Mouse (Mus musculus): ENCODE results near the gene Gm20683. TPM values are rescaled to one million over a fixed set of nuclear protein-coding genes. Genes with fewer than 3 reads are reported as not detected.

Gene Gm20683
- total RNA-seq, 4 experiments from 2014 or later = 7.3 to 36.4 (median 20.8) TPM

GRCm38 (mm10) chr17:25794197-25794596 is 47.4 kb downstream of the Gm20683 start:
- no peak for DNase-seq

- DNase-seq = no peak
These were observed 48.9 kb downstream of the Gm20683 start, which contains the start of gene Fam173a for GRCm38 (mm10) chr17:25792615-25793014. Gene Fam173a (minus strand): TSS chr17:25792901.

- DNase-seq = no peak
These were observed 49.6 kb downstream of the Gm20683 start for GRCm38 (mm10) chr17:25791843-25792527.

- no peak for DNase-seq
These were observed 50.2 kb downstream of the Gm20683 start for GRCm38 (mm10) chr17:25791320-25791842.

- no peak for DNase-seq
These were observed 54.6 kb downstream of the Gm20683 start for GRCm38 (mm10) chr17:25786781-25787504.

GRCm38 (mm10) chr17:25786280-25786679 is 55.3 kb downstream of the Gm20683 start, which contains the start of gene Ccdc78:
Gene Ccdc78 (plus strand): TSS chr17:25786580.
- no peak for DNase-seq

- DNase-seq = peak; percentile 92
These were observed 56.2 kb downstream of the Gm20683 start, which contains the start of gene Haghl for GRCm38 (mm10) chr17:25785281-25785745. Gene Haghl (minus strand): TSS chr17:25785673.

Small RNA genes lying within 50 kb of the gene (microRNA-seq; reads per million reads assigned to microRNA genes)
- gene Mir3082 = 0.67 to 1.6 reads per million in 2 experiments

Other genes starting within 250 kb of the Gm20683 start
- 1 to 10 TPM in 1 of 4 experiments, under 1 TPM in 1, not detected in 2; 0.74 to 2.9 TPM for gene Gng13, start 124.6 kb downstream of the Gm20683 start, total RNA-seq (2022)
- gene Chtf18, start 114.3 kb downstream of the Gm20683 start, total RNA-seq (2022) = 1 to 10 TPM; 1.2 to 4.9 (median 2.6) TPM
- 10 to 100 TPM; 17.8 to 23.5 (median 20.4) TPM for gene Rpusd1, start 114.1 kb downstream of the Gm20683 start, total RNA-seq (2022)
- under 1 TPM; 0.09 to 0.52 (median 0.30) TPM for gene Mslnl, start 105.7 kb downstream of the Gm20683 start, total RNA-seq (2022)
- 1 to 10 TPM; 4.8 to 7.1 (median 6.0) TPM for gene Msln, start 87.4 kb downstream of the Gm20683 start, total RNA-seq (2022)
- gene Narfl, start 68.0 kb downstream of the Gm20683 start, total RNA-seq (2022) = 10 to 100 TPM; 34.8 to 45.2 (median 40.1) TPM
- 10 to 100 TPM; 21.4 to 67.2 (median 55.9) TPM for gene Haghl, start 56.1 kb downstream of the Gm20683 start, total RNA-seq (2022)
- gene Ccdc78, start 55.2 kb downstream of the Gm20683 start, total RNA-seq (2022) = under 1 TPM in 1 of 4 experiments, not detected in 3; 0.15 TPM
- gene Fam173a, start 48.9 kb downstream of the Gm20683 start, total RNA-seq (2022) = 100 to 1,000 TPM in 3 of 4 experiments, 10 to 100 TPM in 1; 91.1 to 131 (median 117) TPM
- gene AC134908.4, start 46.1 kb downstream of the Gm20683 start, total RNA-seq (2022) = not detected
- gene Metrn, start 44.6 kb downstream of the Gm20683 start, total RNA-seq (2022) = 10 to 100 TPM; 31.4 to 45.8 (median 39.3) TPM
- gene Fbxl16, start 32.7 kb downstream of the Gm20683 start, total RNA-seq (2022) = 10 to 100 TPM; 37.9 to 62.9 (median 43.0) TPM
- 10 to 100 TPM; 21.9 to 28.0 (median 24.5) TPM for gene Wdr24, start 18.1 kb downstream of the Gm20683 start, total RNA-seq (2022)
- gene Jmjd8, start 12.9 kb downstream of the Gm20683 start, total RNA-seq (2022) = 100 to 1,000 TPM; 104 to 137 (median 119) TPM
- 100 to 1,000 TPM; 184 to 246 (median 214) TPM for gene Stub1, start 8.4 kb downstream of the Gm20683 start, total RNA-seq (2022)
- gene Rhbdl1, start 4.5 kb downstream of the Gm20683 start, total RNA-seq (2022) = 10 to 100 TPM; 14.7 to 79.0 (median 33.0) TPM
- gene Rhot2, start 3.1 kb upstream of the Gm20683 start, total RNA-seq (2022) = 100 to 1,000 TPM in 3 of 4 experiments, 10 to 100 TPM in 1; 89.3 to 155 (median 139) TPM
- 10 to 100 TPM; 14.7 to 41.8 (median 22.9) TPM for gene Wdr90, start 19.7 kb upstream of the Gm20683 start, total RNA-seq (2022)
- gene Mcrip2, start 27.0 kb upstream of the Gm20683 start, total RNA-seq (2022) = 100 to 1,000 TPM; 264 to 492 (median 338) TPM
- gene Mettl26, start 33.3 kb upstream of the Gm20683 start, total RNA-seq (2022) = 100 to 1,000 TPM; 113 to 215 (median 150) TPM
- gene Wfikkn1, start 39.1 kb upstream of the Gm20683 start, total RNA-seq (2022) = 1 to 10 TPM; 1.6 to 2.9 (median 2.0) TPM
- 10 to 100 TPM; 33.9 to 65.0 (median 36.3) TPM for gene Rab40c, start 78.0 kb upstream of the Gm20683 start, total RNA-seq (2022)
- 100 to 1,000 TPM; 101 to 126 (median 111) TPM for gene Pigq, start 103.2 kb upstream of the Gm20683 start, total RNA-seq (2022)
- gene Nhlrc4, start 103.2 kb upstream of the Gm20683 start, total RNA-seq (2022) = not detected
- gene A930017K11Rik, start 110.8 kb upstream of the Gm20683 start, total RNA-seq (2022) = not detected
- 10 to 100 TPM; 20.1 to 34.6 (median 24.9) TPM for gene Capn15, start 144.0 kb upstream of the Gm20683 start, total RNA-seq (2022)
- gene Rab11fip3, start 227.8 kb upstream of the Gm20683 start, total RNA-seq (2022) = 10 to 100 TPM; 22.7 to 37.2 (median 29.9) TPM
- gene Decr2, start 248.6 kb upstream of the Gm20683 start, total RNA-seq (2022) = 10 to 100 TPM; 23.0 to 26.8 (median 24.2) TPM

Measured in adrenal gland, adult 8-10 months (tissue).